Mouse (Mus musculus): ENCODE results near the gene Basp1.

DNA sequence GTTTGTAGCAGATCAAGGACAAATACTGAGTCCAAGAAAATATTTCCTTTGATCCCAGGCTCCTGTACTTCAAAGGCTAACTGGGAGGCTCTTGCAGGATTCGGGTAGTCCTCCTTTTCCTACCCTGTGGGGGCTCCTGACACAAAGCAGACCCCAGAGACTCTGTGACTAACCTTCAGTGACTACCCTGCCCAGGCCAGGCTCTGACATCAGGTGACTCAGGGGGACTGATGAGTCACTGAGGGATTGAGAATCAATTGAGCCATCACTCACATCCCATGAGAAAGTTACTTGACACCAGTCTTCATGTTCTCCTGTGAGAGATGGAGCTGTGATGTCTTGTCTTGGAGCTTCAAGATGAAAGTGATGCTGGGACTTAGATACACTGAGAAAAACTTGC, 35.8 kb upstream of the Basp1 start:
- TF ChIP-seq GATA1 (IDR thresholded peaks at IDR 0.05; ENCODE audit: borderline replicate concordance, low read length): no peak
- TF ChIP-seq FLI1 (IDR thresholded peaks at IDR 0.05; ENCODE audit: low read length): no peak
